Mouse (Mus musculus): ENCODE measurements around the gene Jph3.

Jph3 gene

GRCm38 (mm10) chr8:121729754-121730153 is 331 bp downstream of the Jph3 start:
- no peak for DNase-seq (ENCODE audit: extremely low spot score, low read depth, low spot score)

GRCm38 (mm10) chr8:121730170-121730569 is 747 bp downstream of the Jph3 start:
- DNase-seq (ENCODE audit: extremely low spot score, low read depth, low spot score) = no peak

- DNase-seq (ENCODE audit: extremely low spot score, low read depth, low spot score) = no peak
Observed at GRCm38 (mm10) chr8:121730646-121731045, 1.2 kb downstream of the Jph3 start.

GRCm38 (mm10) chr8:121731060-121731459 is 1.6 kb downstream of the Jph3 start:
- DNase-seq (ENCODE audit: extremely low spot score, low read depth, low spot score) = no peak

GRCm38 (mm10) chr8:121731471-121732333 is 2.3 kb downstream of the Jph3 start:
- no peak for DNase-seq (ENCODE audit: extremely low spot score, low read depth, low spot score)

GRCm38 (mm10) chr8:121732334-121732665 is 2.9 kb downstream of the Jph3 start:
- DNase-seq (ENCODE audit: extremely low spot score, low read depth, low spot score) = no peak

GRCm38 (mm10) chr8:121734262-121734661 is 4.8 kb downstream of the Jph3 start:
- no peak for DNase-seq (ENCODE audit: extremely low spot score, low read depth, low spot score)

- peak; percentile 74 for DNase-seq (ENCODE audit: extremely low spot score, low read depth, low spot score)
Observed at GRCm38 (mm10) chr8:121736236-121736635, 6.8 kb downstream of the Jph3 start.

- DNase-seq (ENCODE audit: extremely low spot score, low read depth, low spot score) = no peak
Observed at GRCm38 (mm10) chr8:121740721-121741120, 11.3 kb downstream of the Jph3 start.

GRCm38 (mm10) chr8:121749501-121749900 is 20.1 kb downstream of the Jph3 start:
- no peak for DNase-seq (ENCODE audit: extremely low spot score, low read depth, low spot score)

- no peak for DNase-seq (ENCODE audit: extremely low spot score, low read depth, low spot score)
Observed at GRCm38 (mm10) chr8:121750512-121750911, 21.1 kb downstream of the Jph3 start.

- DNase-seq (ENCODE audit: extremely low spot score, low read depth, low spot score) = peak; percentile 54
Observed at GRCm38 (mm10) chr8:121751407-121751806, 22.0 kb downstream of the Jph3 start.

GRCm38 (mm10) chr8:121758470-121758869 is 29.0 kb downstream of the Jph3 start:
- no peak for DNase-seq (ENCODE audit: extremely low spot score, low read depth, low spot score)

- no peak for DNase-seq (ENCODE audit: extremely low spot score, low read depth, low spot score)
Observed at GRCm38 (mm10) chr8:121760484-121760883, 31.1 kb downstream of the Jph3 start.

- DNase-seq (ENCODE audit: extremely low spot score, low read depth, low spot score) = peak; percentile 52
Observed at GRCm38 (mm10) chr8:121761480-121761879, 32.1 kb downstream of the Jph3 start.

- no peak for DNase-seq (ENCODE audit: extremely low spot score, low read depth, low spot score)
Observed at GRCm38 (mm10) chr8:121762999-121763699, 33.7 kb downstream of the Jph3 start.

GRCm38 (mm10) chr8:121763700-121764013 is 34.2 kb downstream of the Jph3 start:
- no peak for DNase-seq (ENCODE audit: extremely low spot score, low read depth, low spot score)

- DNase-seq (ENCODE audit: extremely low spot score, low read depth, low spot score) = no peak
Observed at GRCm38 (mm10) chr8:121765594-121766138, 36.2 kb downstream of the Jph3 start.

GRCm38 (mm10) chr8:121769095-121769494 is 39.7 kb downstream of the Jph3 start:
- no peak for DNase-seq (ENCODE audit: extremely low spot score, low read depth, low spot score)

GRCm38 (mm10) chr8:121769621-121770020 is 40.2 kb downstream of the Jph3 start:
- DNase-seq (ENCODE audit: extremely low spot score, low read depth, low spot score) = no peak

GRCm38 (mm10) chr8:121770845-121771752 is 41.7 kb downstream of the Jph3 start:
- no peak for DNase-seq (ENCODE audit: extremely low spot score, low read depth, low spot score)
